Comparison of ENCODE assay signal across 16 mouse cellular contexts in the genomic region with DNA sequence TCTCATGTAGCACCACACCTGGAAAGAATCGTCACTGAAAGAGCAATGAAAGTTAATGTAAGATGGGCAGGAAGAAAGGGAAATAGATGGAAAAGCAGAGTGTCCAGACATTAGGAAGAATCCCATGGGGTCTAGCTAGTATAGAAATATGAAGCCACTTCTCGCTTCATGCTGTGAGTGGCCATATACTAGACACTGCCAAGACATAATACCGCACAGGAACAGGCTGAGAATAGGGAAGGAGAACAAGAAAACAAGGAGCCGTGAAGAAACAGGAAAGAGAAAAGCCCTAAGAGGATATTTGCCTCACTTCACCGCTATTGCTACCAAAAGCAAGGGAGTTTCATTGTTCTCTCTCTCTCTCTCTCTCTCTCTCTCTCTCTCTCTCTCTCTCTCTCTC.
DNase-seq lines count a peak whose midpoint lies in the region; ATAC-seq and TF ChIP-seq lines count a peak whose summit lies in the region.
"Had no signal": no experiment of that assay in that cellular context is flagged by ENCODE, and none has a peak within 500 bp of the region (broad histone marks: within the 10 kb centered on the region; RNA-seq: fewer than 3 reads in every experiment).

No protein-coding gene starts in this region.

- no peak for TF ChIP-seq POLR2A in kidney, adult 2 months (IDR thresholded peaks at IDR 0.05; ENCODE audit: low read depth, low read length)

- peak; percentile 17 to 33 for DNase-seq in heart, adult 18-20 months
- no peak for DNase-seq in lung, postnatal 36 days
- no peak for DNase-seq in limb, embryonic 10.5 days (ENCODE audit: low spot score)
- DNase-seq in left cerebral cortex, postnatal 14 days (ENCODE audit: low spot score in 2 of 2): no peak
- no peak for DNase-seq in kidney, adult 2 months
- DNase-seq: adrenal gland, adult 8-10 months; cerebellum, postnatal 14 days; kidney, postnatal 25 days; right cerebral cortex, postnatal 14 days had no signal

- no peak overlapping the region for H3K4me3 ChIP-seq in heart, embryonic 11.5 days (ENCODE audit: low read depth, low read length)
- no peak overlapping the region for H3K4me3 ChIP-seq in lung, embryonic 16.5 days (ENCODE audit: low read length)
- no peak overlapping the region for H3K4me3 ChIP-seq in limb, embryonic 10.5 days
- no peak overlapping the region for H3K4me3 ChIP-seq in stomach, embryonic 16.5 days (replicated peaks; ENCODE audit: low read length)
- H3K4me3 ChIP-seq in kidney, adult 2 months (ENCODE audit: insufficient read depth, low read depth, low read length): no peak overlapping the region
- H3K4me3 ChIP-seq: lung, embryonic 15.5 days; midbrain, embryonic 10.5 days; myocyte had no signal

- intact Hi-C loops in left cerebral cortex, postnatal 14 days (cut with DNase I): no loop called here

- H3K36me3 ChIP-seq in heart, embryonic 11.5 days (ENCODE audit: control insufficient read depth, insufficient read depth, low read length): no peaks in the 10 kb centered on the region
- no peaks in the 10 kb centered on the region for H3K36me3 ChIP-seq in lung, embryonic 16.5 days (ENCODE audit: control insufficient read depth, insufficient read depth, low read length)
- no peaks in the 10 kb centered on the region for H3K36me3 ChIP-seq in limb, embryonic 10.5 days
- H3K36me3 ChIP-seq in stomach, embryonic 16.5 days (ENCODE audit: control insufficient read depth, insufficient read depth, low read length): no peaks in the 10 kb centered on the region
- H3K36me3 ChIP-seq in kidney, adult 2 months (ENCODE audit: control insufficient read depth, insufficient read depth, low read length): no peaks in the 10 kb centered on the region
- H3K36me3 ChIP-seq: lung, embryonic 15.5 days; midbrain, embryonic 10.5 days had no signal

- H3K27ac ChIP-seq in heart, embryonic 11.5 days (ENCODE audit: low read depth, low read length): no peak overlapping the region
- peak overlapping the region; percentile 12; the same call in 1 of the 2 replicates for H3K27ac ChIP-seq in lung, embryonic 16.5 days (ENCODE audit: low read length)
- peak overlapping the region; percentile 50; the same call in 1 of the 2 replicates for H3K27ac ChIP-seq in limb, embryonic 10.5 days
- H3K27ac ChIP-seq in stomach, embryonic 16.5 days (ENCODE audit: low read length): peak overlapping the region; percentile 93
- no peak overlapping the region for H3K27ac ChIP-seq in kidney, adult 2 months (ENCODE audit: insufficient read depth, low read depth, low read length)
- H3K27ac ChIP-seq: midbrain, embryonic 10.5 days had no signal

- no peaks in the 10 kb centered on the region for H3K9me3 ChIP-seq in heart, embryonic 11.5 days (replicated peaks; ENCODE audit: control insufficient read depth, low read length)
- H3K9me3 ChIP-seq in lung, embryonic 16.5 days (ENCODE audit: control insufficient read depth, low read length): no peaks in the 10 kb centered on the region
- H3K9me3 ChIP-seq in limb, embryonic 10.5 days (replicated peaks): no peaks in the 10 kb centered on the region
- no peaks in the 10 kb centered on the region for H3K9me3 ChIP-seq in stomach, embryonic 16.5 days (replicated peaks; ENCODE audit: control insufficient read depth, low read length)
- H3K9me3 ChIP-seq: lung, embryonic 15.5 days; midbrain, embryonic 10.5 days had no signal

- ATAC-seq in heart, embryonic 11.5 days (replicated peaks; ENCODE audit: insufficient number of reproducible peaks, low FRiP score, low TSS enrichment): no peak
- no peak; the same call in 1 of the 2 replicates for ATAC-seq in lung, embryonic 16.5 days (ENCODE audit: low read depth)
- no peak for ATAC-seq in stomach, embryonic 16.5 days (ENCODE audit: insufficient read depth, low FRiP score)
- ATAC-seq: forebrain, embryonic 14.5 days had no signal

- no peaks in the 10 kb centered on the region for H3K27me3 ChIP-seq in heart, embryonic 11.5 days (ENCODE audit: control insufficient read depth, insufficient read depth, low read length)
- no peaks in the 10 kb centered on the region for H3K27me3 ChIP-seq in lung, embryonic 16.5 days (ENCODE audit: control insufficient read depth, insufficient read depth, low read depth, low read length)
- no peaks in the 10 kb centered on the region for H3K27me3 ChIP-seq in limb, embryonic 10.5 days (ENCODE audit: low read depth, poor library complexity, severe bottlenecking)
- H3K27me3 ChIP-seq in stomach, embryonic 16.5 days (ENCODE audit: control insufficient read depth, insufficient read depth, low read length): no peaks in the 10 kb centered on the region
- no peaks in the 10 kb centered on the region for H3K27me3 ChIP-seq in kidney, adult 2 months (replicated peaks; ENCODE audit: control insufficient read depth, insufficient read depth, low read length)
- H3K27me3 ChIP-seq: lung, embryonic 15.5 days had no signal

- TF ChIP-seq CTCF in kidney, adult 2 months (conservative IDR thresholded peaks at IDR 0.05; ENCODE audit: insufficient read depth, insufficient read length, low read depth, low read length): no peak

- no peak overlapping the region for H3K4me2 ChIP-seq in heart, embryonic 11.5 days
- no peak overlapping the region for H3K4me2 ChIP-seq in lung, embryonic 16.5 days (ENCODE audit: low read depth, low read length)
- H3K4me2 ChIP-seq in stomach, embryonic 16.5 days (ENCODE audit: low read depth, low read length): no peak overlapping the region
- H3K4me2 ChIP-seq: lung, embryonic 15.5 days had no signal

- 64% methylated on average over 5 of the region's 5 CpGs for WGBS in heart, embryonic 11.5 days (ENCODE audit: insufficient replicate concordance)
- 55% methylated on average over 5 of the region's 5 CpGs for WGBS in lung, embryonic 16.5 days
- 80% methylated on average over 5 of the region's 5 CpGs for WGBS in limb, embryonic 10.5 days
- 55% methylated on average over 5 of the region's 5 CpGs for WGBS in stomach, embryonic 16.5 days
- 53% methylated on average over 5 of the region's 5 CpGs for WGBS in kidney, adult 2 months

- no peaks in the 10 kb centered on the region; the same call in 1 of the 2 replicates for H3K4me1 ChIP-seq in heart, embryonic 11.5 days (ENCODE audit: control insufficient read depth, insufficient read depth, low read length)
- peaks cover 3% of the 10 kb centered on the region; the same call in 1 of the 2 replicates for H3K4me1 ChIP-seq in lung, embryonic 16.5 days (replicated peaks; ENCODE audit: control insufficient read depth, insufficient read depth, low read length)
- peaks cover 25% of the 10 kb centered on the region for H3K4me1 ChIP-seq in limb, embryonic 10.5 days
- 0 out of 2 replicates have a peak, but pooled peaks cover 5% of the 10 kb centered on the region for H3K4me1 ChIP-seq in stomach, embryonic 16.5 days (ENCODE audit: control insufficient read depth, insufficient read depth, low read length)
- H3K4me1 ChIP-seq in kidney, adult 2 months (ENCODE audit: control insufficient read depth, insufficient read depth, low read length): peaks cover 11% of the 10 kb centered on the region; the same call in 1 of the 2 replicates
- H3K4me1 ChIP-seq: midbrain, embryonic 10.5 days had no signal

- no peak overlapping the region for H3K9ac ChIP-seq in heart, embryonic 11.5 days (ENCODE audit: low read depth, low read length)
- no peak overlapping the region for H3K9ac ChIP-seq in lung, embryonic 16.5 days (ENCODE audit: low read length)
- H3K9ac ChIP-seq in stomach, embryonic 16.5 days (ENCODE audit: low read length): no peak overlapping the region
- H3K9ac ChIP-seq: lung, embryonic 15.5 days had no signal

Comparison
In these comparisons a context has a peak if more than half of its experiments do, and no peak if none do; other contexts are left out.
1. DNase-seq: peak in heart, adult 18-20 months (2 of 2); none in lung, postnatal 36 days (single experiment), limb, embryonic 10.5 days (single experiment), left cerebral cortex, postnatal 14 days (0 of 2) and kidney, adult 2 months (single experiment).
2. H3K27ac ChIP-seq: peak in lung, embryonic 16.5 days (single experiment), limb, embryonic 10.5 days (single experiment) and stomach, embryonic 16.5 days (single experiment); none in heart, embryonic 11.5 days (single experiment) and kidney, adult 2 months (single experiment).